In genomic region chr1:75255516-75256046, GRCm38 (mm10) we compare ENCODE assay signal across 40 mouse cellular contexts. TPM values are rescaled to one million over a fixed set of nuclear protein-coding genes. Genes with fewer than 3 reads are reported as not detected.
DNase-seq lines count a peak whose midpoint lies in the region; ATAC-seq and TF ChIP-seq lines count a peak whose summit lies in the region.
"Had no signal": no experiment of that assay in that cellular context is flagged by ENCODE, and none has a peak within 500 bp of the region (broad histone marks: within the 10 kb centered on the region; RNA-seq: fewer than 3 reads in every experiment).

No protein-coding gene starts in this region.

- no peaks in the 10 kb centered on the region for H3K9me3 ChIP-seq in midbrain, embryonic 11.5 days (ENCODE audit: control insufficient read depth, low read length)
- H3K9me3 ChIP-seq in midbrain, postnatal 0 days (ENCODE audit: low read length), result no peaks in the 10 kb centered on the region
- no peaks in the 10 kb centered on the region for H3K9me3 ChIP-seq in liver, embryonic 11.5 days (ENCODE audit: control insufficient read depth, low read length)
- H3K9me3 ChIP-seq: embryonic facial prominence, embryonic 12.5 days; intestine, embryonic 15.5 days; liver, embryonic 15.5 days; midbrain, embryonic 15.5 days; neural tube, embryonic 13.5 days had no signal

- ATAC-seq in cerebellum, adult (ENCODE audit: insufficient number of reproducible peaks, low FRiP score, low TSS enrichment), result no peak
- no peak for ATAC-seq in midbrain, embryonic 11.5 days (ENCODE audit: low FRiP score)
- no peak for ATAC-seq in midbrain, postnatal 0 days (ENCODE audit: low FRiP score)
- no peak for ATAC-seq in liver, embryonic 11.5 days (replicated peaks; ENCODE audit: low FRiP score)
- ATAC-seq: activated CD4-positive, CD25-positive, alpha-beta regulatory T cell, adult 4 months; forebrain, embryonic 16.5 days; hindbrain, postnatal 0 days; intestine, embryonic 15.5 days; midbrain, embryonic 15.5 days had no signal

- no peaks in the 10 kb centered on the region for H3K4me1 ChIP-seq in midbrain, embryonic 11.5 days (ENCODE audit: control insufficient read depth, insufficient read depth, low read length)
- H3K4me1 ChIP-seq in midbrain, postnatal 0 days (ENCODE audit: insufficient read depth, low read length), result no peaks in the 10 kb centered on the region
- peaks cover 7% of the 10 kb centered on the region; the same call in 1 of the 2 replicates for H3K4me1 ChIP-seq in liver, embryonic 11.5 days (replicated peaks; ENCODE audit: control insufficient read depth, insufficient read depth, low read length)

- H3K9ac ChIP-seq in midbrain, embryonic 11.5 days (ENCODE audit: low read length), result no peak overlapping the region
- H3K9ac ChIP-seq in midbrain, postnatal 0 days (replicated peaks; ENCODE audit: low read length, poor library complexity, severe bottlenecking), result no peak overlapping the region
- no peak overlapping the region for H3K9ac ChIP-seq in liver, embryonic 11.5 days (ENCODE audit: low read depth, low read length)
- H3K9ac ChIP-seq: embryonic facial prominence, embryonic 12.5 days; intestine, embryonic 15.5 days; liver, embryonic 15.5 days; lung, embryonic 14.5 days; midbrain, embryonic 15.5 days; neural tube, embryonic 13.5 days had no signal

- H3K36me3 ChIP-seq in midbrain, embryonic 11.5 days (ENCODE audit: control insufficient read depth, insufficient read depth, low read length), result no peaks in the 10 kb centered on the region
- peaks cover 6% of the 10 kb centered on the region for H3K36me3 ChIP-seq in midbrain, postnatal 0 days (ENCODE audit: insufficient read depth, low read length)
- no peaks in the 10 kb centered on the region for H3K36me3 ChIP-seq in liver, embryonic 11.5 days (ENCODE audit: control insufficient read depth, insufficient read depth, low read length)
- H3K36me3 ChIP-seq: embryonic facial prominence, embryonic 12.5 days; intestine, embryonic 15.5 days; liver, embryonic 15.5 days; midbrain, embryonic 15.5 days; neural tube, embryonic 13.5 days had no signal

- no peak overlapping the region for H3K4me3 ChIP-seq in midbrain, embryonic 11.5 days (ENCODE audit: low read depth, low read length)
- H3K4me3 ChIP-seq in midbrain, postnatal 0 days (ENCODE audit: low read depth, low read length), result no peak overlapping the region
- H3K4me3 ChIP-seq in liver, embryonic 11.5 days (ENCODE audit: low read depth, low read length), result no peak overlapping the region
- H3K4me3 ChIP-seq: embryonic facial prominence, embryonic 12.5 days; intestine, embryonic 15.5 days; liver, embryonic 15.5 days; midbrain, embryonic 15.5 days; myocyte; neural tube, embryonic 13.5 days had no signal

- peak; percentile 45 for DNase-seq in cerebellum, adult 11-12 months
- DNase-seq in heart, adult 11 months, result peak; percentile 94
- no peak for DNase-seq in heart, postnatal 25 days (ENCODE audit: low spot score)
- DNase-seq in midbrain, embryonic 11.5 days (ENCODE audit: low spot score, missing footprints), result peak; percentile 4
- DNase-seq in midbrain, postnatal 0 days (ENCODE audit: low spot score), result no peak
- DNase-seq in thymus, postnatal 36 days, result peak; percentile 60 to 78
- DNase-seq in liver, embryonic 11.5 days (ENCODE audit: low spot score), result no peak
- DNase-seq: adrenal gland, adult 8-10 months; embryo, embryonic 11 days; kidney, adult 9 months; kidney, postnatal 10 days; layer of hippocampus, postnatal 36 days; liver; lung, embryonic 14.5 days; lung, postnatal 14 days; right cerebral cortex, postnatal 4 days had no signal

- H3K4me2 ChIP-seq in midbrain, embryonic 11.5 days, result no peak overlapping the region
- H3K4me2 ChIP-seq in midbrain, postnatal 0 days (ENCODE audit: low read depth, low read length, poor library complexity, severe bottlenecking), result no peak overlapping the region
- H3K4me2 ChIP-seq in liver, embryonic 11.5 days, result no peak overlapping the region
- H3K4me2 ChIP-seq: embryonic facial prominence, embryonic 12.5 days; heart, embryonic 11.5 days; intestine, embryonic 15.5 days; liver, embryonic 15.5 days; lung, embryonic 14.5 days; midbrain, embryonic 15.5 days; neural tube, embryonic 13.5 days had no signal

- 75% methylated on average over 10 of the region's 10 CpGs for WGBS in midbrain, embryonic 11.5 days
- whole genome bisulfite sequencing in midbrain, postnatal 0 days, result 72% methylated on average over 10 of the region's 10 CpGs
- WGBS in liver, embryonic 11.5 days, result 70% methylated on average over 10 of the region's 10 CpGs

- no peak for TF ChIP-seq CTCF in midbrain, postnatal 0 days (IDR thresholded peaks at IDR 0.05)

- H3K27me3 ChIP-seq in midbrain, embryonic 11.5 days (ENCODE audit: control insufficient read depth, insufficient read depth, low read length), result no peaks in the 10 kb centered on the region; the same call in 1 of the 2 replicates
- no peaks in the 10 kb centered on the region for H3K27me3 ChIP-seq in midbrain, postnatal 0 days (ENCODE audit: insufficient read depth, low read length)
- no peaks in the 10 kb centered on the region; the same call in 1 of the 2 replicates for H3K27me3 ChIP-seq in liver, embryonic 11.5 days (replicated peaks; ENCODE audit: control insufficient read depth, insufficient read depth, low read length)

- H3K27ac ChIP-seq in midbrain, embryonic 11.5 days (ENCODE audit: low read depth, low read length), result no peak overlapping the region
- H3K27ac ChIP-seq in midbrain, postnatal 0 days (ENCODE audit: low read depth, low read length), result no peak overlapping the region
- H3K27ac ChIP-seq in liver, embryonic 11.5 days (ENCODE audit: low read depth, low read length), result no peak overlapping the region
- H3K27ac ChIP-seq: embryonic facial prominence, embryonic 12.5 days; hindbrain, postnatal 0 days; intestine, embryonic 15.5 days; liver, embryonic 15.5 days; midbrain, embryonic 15.5 days; neural tube, embryonic 13.5 days; stomach, postnatal 0 days had no signal

- intact Hi-C loops in heart, postnatal 25 days (cut with DNase I), result no loop called here

RNA-seq across cellular contexts. Expression of gene Ptprn, which starts 8.7 kb away (rescaled TPM):
- under 1 TPM; 0.86 to 0.92 TPM for total RNA-seq in heart, postnatal 25 days (2021)
- 4.2 and 4.4 TPM in 2 replicates for polyA plus RNA-seq in midbrain, embryonic 11.5 days (2014; fragmentation: Nextera tagmentation; extraction: Ambion mirVana)
- 116 and 127 TPM in 2 replicates for total RNA-seq in midbrain, postnatal 0 days (2014; rRNA removed)
- 51.4 and 52.2 TPM in 2 replicates for polyA plus RNA-seq in midbrain, postnatal 0 days (2015; fragmentation: Nextera tagmentation; extraction: Ambion mirVana)
- polyA plus RNA-seq in liver, embryonic 11.5 days (2014; fragmentation: Nextera tagmentation; extraction: Ambion mirVana), result 0.55 and 1.0 TPM in 2 replicates
- total RNA-seq: CH12.LX; hematopoietic stem cell, adult 5-6 weeks had no signal

RNA-seq across cellular contexts. Expression of gene Dnajb2, which starts 19.4 kb away (rescaled TPM):
- total RNA-seq in heart, postnatal 25 days (2021), result 100 to 1,000 TPM in 1 of 2 experiments, 10 to 100 TPM in 1; 90.4 to 100 TPM
- polyA plus RNA-seq in midbrain, embryonic 11.5 days (2014; fragmentation: Nextera tagmentation; extraction: Ambion mirVana), result 15.9 and 18.1 TPM in 2 replicates
- total RNA-seq in midbrain, postnatal 0 days (2014; rRNA removed), result 43.6 and 46.7 TPM in 2 replicates
- 61.7 and 65.1 TPM in 2 replicates for polyA plus RNA-seq in midbrain, postnatal 0 days (2015; fragmentation: Nextera tagmentation; extraction: Ambion mirVana)
- 13.6 and 17.5 TPM in 2 replicates for polyA plus RNA-seq in liver, embryonic 11.5 days (2014; fragmentation: Nextera tagmentation; extraction: Ambion mirVana)

RNA-seq across cellular contexts. Expression of gene Resp18, which starts 22.6 kb away (rescaled TPM):
- not detected for total RNA-seq in heart, postnatal 25 days (2021)
- polyA plus RNA-seq in midbrain, embryonic 11.5 days (2014; fragmentation: Nextera tagmentation; extraction: Ambion mirVana), result 28.5 and 34.8 TPM in 2 replicates
- total RNA-seq in midbrain, postnatal 0 days (2014; rRNA removed), result 302 and 332 TPM in 2 replicates
- polyA plus RNA-seq in midbrain, postnatal 0 days (2015; fragmentation: Nextera tagmentation; extraction: Ambion mirVana), result 409 and 416 TPM in 2 replicates
- polyA plus RNA-seq in liver, embryonic 11.5 days (2014; fragmentation: Nextera tagmentation; extraction: Ambion mirVana), result 0.40 TPM in 1 of 2 replicates, not detected in the other
- total RNA-seq: CH12.LX; ES-E14; gastrocnemius, adult 8-10 months; hematopoietic stem cell, adult 5-6 weeks had no signal
- polyA plus RNA-seq: activated CD4-positive, CD25-positive, alpha-beta regulatory T cell, adult 4 months; C2C12; gonadal fat pad, adult 2 months; limb, embryonic 11.5 days; liver, embryonic 15.5 days; lung, embryonic 14.5 days; myocyte; spleen, adult 2 months had no signal

RNA-seq across cellular contexts. Expression of gene A630095N17Rik, which starts 23.7 kb away (rescaled TPM):
- total RNA-seq in heart, postnatal 25 days (2021), result not detected
- polyA plus RNA-seq in midbrain, embryonic 11.5 days (2014; fragmentation: Nextera tagmentation; extraction: Ambion mirVana), result not detected in 2 replicates
- not detected in 2 replicates for total RNA-seq in midbrain, postnatal 0 days (2014; rRNA removed)
- not detected in 2 replicates for polyA plus RNA-seq in midbrain, postnatal 0 days (2015; fragmentation: Nextera tagmentation; extraction: Ambion mirVana)
- polyA plus RNA-seq in liver, embryonic 11.5 days (2014; fragmentation: Nextera tagmentation; extraction: Ambion mirVana), result not detected in 2 replicates
- total RNA-seq: adrenal gland, adult 8-10 months; adrenal gland, postnatal 4 days; ES-E14; gastrocnemius, adult 8-10 months; hindbrain, postnatal 0 days; layer of hippocampus, postnatal 36 days; left cerebral cortex, postnatal 10 days had no signal
- polyA plus RNA-seq: activated CD4-positive, CD25-positive, alpha-beta regulatory T cell, adult 4 months; C2C12; embryonic facial prominence, embryonic 12.5 days; forebrain, embryonic 16.5 days; gonadal fat pad, adult 2 months; heart, embryonic 11.5 days; intestine, embryonic 15.5 days; large intestine, adult 2 months; limb, embryonic 11.5 days; liver, embryonic 15.5 days; lung, embryonic 14.5 days; midbrain, embryonic 15.5 days; neural tube, embryonic 13.5 days; urinary bladder, adult 2 months had no signal

RNA-seq across cellular contexts. Expression of gene Tuba4a, which starts 35.9 kb away (rescaled TPM):
- total RNA-seq in heart, postnatal 25 days (2021), result 1,000 to 10,000 TPM; 1,036 to 1,088 TPM
- 7.9 and 9.6 TPM in 2 replicates for polyA plus RNA-seq in midbrain, embryonic 11.5 days (2014; fragmentation: Nextera tagmentation; extraction: Ambion mirVana)
- 99.2 and 165 TPM in 2 replicates for total RNA-seq in midbrain, postnatal 0 days (2014; rRNA removed)
- 87.0 and 115 TPM in 2 replicates for polyA plus RNA-seq in midbrain, postnatal 0 days (2015; fragmentation: Nextera tagmentation; extraction: Ambion mirVana)
- 282 and 298 TPM in 2 replicates for polyA plus RNA-seq in liver, embryonic 11.5 days (2014; fragmentation: Nextera tagmentation; extraction: Ambion mirVana)

Comparison
In these comparisons a context has a peak if more than half of its experiments do, and no peak if none do; other contexts are left out.
1. DNase-seq: peak in cerebellum, adult 11-12 months (single experiment), heart, adult 11 months (single experiment), midbrain, embryonic 11.5 days (single experiment) and thymus, postnatal 36 days (2 of 2); none in heart, postnatal 25 days (single experiment), midbrain, postnatal 0 days (single experiment) and liver, embryonic 11.5 days (single experiment).
2. RNA of gene Resp18, which starts 22.6 kb away (polyA plus RNA-seq): 409 to 416 TPM in midbrain, postnatal 0 days and 28.5 to 34.8 TPM in midbrain, embryonic 11.5 days; 0.40 TPM in liver, embryonic 11.5 days; every median in the first group is over 10 times any median in the second.